Mouse (Mus musculus) bone marrow macrophage, adult 2 months (primary cell): Measurements from ENCODE around the gene Lysmd1.

Experiments
- CTCF ChIP-seq: IDR thresholded peaks from 2 replicates; pipeline ENCODE4 v1.5.1; 2012; ENCODE audit warnings: low read depth, mild to moderate bottlenecking, low read length, moderate library complexity
- POLR2A ChIP-seq: IDR thresholded peaks from 2 replicates; pipeline ENCODE4 v1.6.1; 2012; ENCODE audit warnings: mild to moderate bottlenecking, low read depth, low read length, borderline replicate concordance

DNA sequence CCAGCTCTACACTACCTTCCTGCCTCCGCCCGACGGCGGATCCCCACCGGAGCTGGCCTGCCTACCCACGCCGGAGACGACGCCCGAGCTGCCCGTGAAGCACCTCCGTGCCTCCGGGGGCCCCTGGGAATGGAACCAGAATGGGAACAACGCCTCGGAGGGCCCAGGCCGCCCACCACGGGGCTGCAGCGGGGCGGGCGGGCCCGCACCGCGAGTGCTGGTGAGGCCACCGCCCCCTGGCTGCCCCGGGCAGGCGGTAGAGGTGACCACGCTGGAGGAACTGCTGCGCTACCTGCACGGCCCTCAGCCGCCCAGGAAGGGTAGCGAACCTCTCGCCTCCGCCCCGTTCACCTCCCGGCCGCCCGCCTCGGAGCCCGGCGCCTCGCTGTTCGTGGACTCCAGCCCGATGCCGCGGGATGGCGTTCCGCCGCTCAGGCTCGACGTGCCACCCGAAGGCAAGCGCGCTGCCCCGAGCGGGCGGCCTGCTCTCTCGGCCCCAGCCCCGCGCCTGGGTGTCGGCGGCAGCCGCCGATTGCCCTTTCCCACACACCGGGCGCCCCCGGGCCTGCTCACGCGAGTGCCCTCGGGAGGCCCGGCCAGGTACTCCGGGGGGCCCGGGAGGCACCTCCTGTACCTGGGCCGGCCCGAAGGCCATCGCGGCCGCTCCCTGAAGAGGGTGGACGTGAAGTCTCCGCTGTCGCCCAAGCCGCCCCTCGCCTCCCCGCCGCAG is 38.8 kb downstream of the Lysmd1 start:
- no peak for TF ChIP-seq POLR2A
- TF ChIP-seq CTCF: no peak
